Mouse (Mus musculus): ENCODE measurements around the gene Sec31a. TPM values are rescaled to one million over a fixed set of nuclear protein-coding genes. Genes with fewer than 3 reads are reported as not detected.

Gene Sec31a
- total and polyA plus RNA-seq, 3 experiments = 61.2 to 165 TPM; not detected in 1

GRCm38 (mm10) chr5:100349287-100350215 is 66.5 kb downstream of the Sec31a start:
- Histone ChIP-seq H3K4me3 (ENCODE audit: control insufficient read depth in 1 of 2, insufficient read depth in 1 of 2, low read depth in 2 of 2, low read length in 2 of 2) (no peak overlapping the region), H3K36me3 (ENCODE audit: control insufficient read depth in 1 of 2, insufficient read depth in 2 of 2, low read length in 2 of 2) (no peaks in the 10 kb centered on the region)
- DNase-seq (ENCODE audit: low read depth, low spot score) = peak; percentile 41

DNA sequence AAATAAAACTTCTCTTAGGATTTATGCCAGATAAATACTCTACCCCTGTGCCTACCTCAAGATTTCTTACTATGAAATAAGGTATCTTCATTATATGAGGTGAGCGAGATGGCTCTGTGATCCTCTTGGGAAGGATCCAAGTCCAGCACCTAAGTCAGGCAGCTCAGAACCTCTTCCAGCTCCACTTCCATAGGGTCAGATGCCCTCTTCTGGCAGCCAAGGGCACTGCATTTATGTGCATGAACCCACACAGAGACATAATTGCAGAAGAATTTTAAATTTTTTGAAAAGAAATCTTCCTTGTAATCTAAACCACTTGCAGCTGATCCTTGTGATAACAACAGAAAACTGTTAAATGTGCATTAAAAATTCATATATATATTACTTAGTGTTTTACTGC is 70.9 kb downstream of the Sec31a start:
- H3K9ac ChIP-seq (ENCODE audit: control insufficient read depth, low read depth, low read length, poor library complexity, severe bottlenecking) = no peak overlapping the region
- no peak overlapping the region for H3K4me3 ChIP-seq (ENCODE audit: control insufficient read depth in 1 of 2, insufficient read depth in 1 of 2, low read depth in 2 of 2, low read length in 2 of 2)
- no peaks in the 10 kb centered on the region for H3K9me3 ChIP-seq (replicated peaks; ENCODE audit: insufficient read depth, low read length)
- no peaks in the 10 kb centered on the region for H3K36me3 ChIP-seq (ENCODE audit: control insufficient read depth in 1 of 2, insufficient read depth in 2 of 2, low read length in 2 of 2)
- no peaks in the 10 kb centered on the region for H3K79me2 ChIP-seq (ENCODE audit: control insufficient read depth, insufficient read depth, low read length, poor library complexity)
- peak; percentile 60 for DNase-seq (ENCODE audit: low read depth, low spot score)
- no peaks in the 10 kb centered on the region for H3K4me1 ChIP-seq (ENCODE audit: control insufficient read depth in 1 of 2, insufficient read depth in 2 of 2, low read length in 2 of 2)
- H3K27me3 ChIP-seq (ENCODE audit: control insufficient read depth in 1 of 2, insufficient read depth in 2 of 2, low read length in 2 of 2) = no peaks in the 10 kb centered on the region
- TF ChIP-seq JUND (IDR thresholded peaks at IDR 0.05; ENCODE audit: low read depth, low read length) = no peak
- no peak for TF ChIP-seq USF1 (IDR thresholded peaks at IDR 0.05; ENCODE audit: low read depth, low read length)
- peak; percentile 60 for TF ChIP-seq ZC3H11A (IDR thresholded peaks at IDR 0.05; ENCODE audit: low read depth, low read length)
- peak; percentile 64 for TF ChIP-seq RAD21 (IDR thresholded peaks at IDR 0.05; ENCODE audit: low read depth, low read length)
- peak; percentile 68 to 83 (median 79) for TF ChIP-seq CTCF (IDR thresholded peaks at IDR 0.05 in 2 of 3, conservative IDR thresholded peaks at IDR 0.05 in 1 of 3; ENCODE audit: control insufficient read depth in 1 of 3, insufficient read depth in 1 of 3, low read depth in 2 of 3, low read length in 3 of 3, poor library complexity in 1 of 3, severe bottlenecking in 1 of 3)
- peak; percentile 77 for TF ChIP-seq SMC3 (IDR thresholded peaks at IDR 0.05; ENCODE audit: low read depth, low read length)
- no peak for TF ChIP-seq ETS1 (IDR thresholded peaks at IDR 0.05; ENCODE audit: low read depth, low read length)
- TF ChIP-seq MEF2A (IDR thresholded peaks at IDR 0.05; ENCODE audit: extremely low read depth, insufficient replicate concordance, low read depth, low read length, poor library complexity, severe bottlenecking) = no peak
- no peak for TF ChIP-seq NRF1 (IDR thresholded peaks at IDR 0.05; ENCODE audit: insufficient read depth, low read depth, low read length, poor library complexity, severe bottlenecking)
- H3K27ac ChIP-seq (ENCODE audit: control insufficient read depth, low read depth, low read length) = no peak overlapping the region

More at GRCm38 (mm10) chr5:100349287-100350215, 66.5 kb downstream of the Sec31a start:
- Histone ChIP-seq H3K27ac (ENCODE audit: control insufficient read depth, low read depth, low read length) (no peak overlapping the region), H3K4me1 (ENCODE audit: control insufficient read depth in 1 of 2, insufficient read depth in 2 of 2, low read length in 2 of 2) (no peaks in the 10 kb centered on the region), H3K27me3 (ENCODE audit: control insufficient read depth in 1 of 2, insufficient read depth in 2 of 2, low read length in 2 of 2) (no peaks in the 10 kb centered on the region), H3K9me3 (replicated peaks; ENCODE audit: insufficient read depth, low read length) (no peaks in the 10 kb centered on the region), H3K9ac (ENCODE audit: control insufficient read depth, low read depth, low read length, poor library complexity, severe bottlenecking) (no peak overlapping the region), H3K79me2 (ENCODE audit: control insufficient read depth, insufficient read depth, low read length, poor library complexity) (no peaks in the 10 kb centered on the region)
- TF ChIP-seq HCFC1 (IDR thresholded peaks at IDR 0.05; ENCODE audit: low read depth, low read length) (no peak), USF2 (IDR thresholded peaks at IDR 0.05; ENCODE audit: borderline replicate concordance in 1 of 2, insufficient read depth in 1 of 2, low read depth in 1 of 2, low read length in 2 of 2) (no peak), TBP (IDR thresholded peaks at IDR 0.05; ENCODE audit: low read depth, low read length) (no peak), ETS1 (IDR thresholded peaks at IDR 0.05; ENCODE audit: low read depth, low read length) (no peak), JUND (IDR thresholded peaks at IDR 0.05; ENCODE audit: low read depth, low read length) (no peak), TCF12 (IDR thresholded peaks at IDR 0.05; ENCODE audit: low read depth, low read length) (no peak), POLR2AphosphoS2 (IDR thresholded peaks at IDR 0.05; ENCODE audit: low read length) (no peak), MAZ (IDR thresholded peaks at IDR 0.05; ENCODE audit: low read depth, low read length) (no peak), UBTF (IDR thresholded peaks at IDR 0.05; ENCODE audit: borderline replicate concordance, insufficient read depth, low read depth, low read length) (no peak), EP300 (IDR thresholded peaks at IDR 0.05; ENCODE audit: low read depth in 1 of 2, low read length in 2 of 2) (no peak), KAT2A (conservative IDR thresholded peaks at IDR 0.05; ENCODE audit: low read depth, low read length) (no peak), ZC3H11A (IDR thresholded peaks at IDR 0.05; ENCODE audit: low read depth, low read length) (no peak), NRF1 (IDR thresholded peaks at IDR 0.05; ENCODE audit: insufficient read depth, low read depth, low read length, poor library complexity, severe bottlenecking) (no peak), POLR2A (IDR thresholded peaks at IDR 0.05; ENCODE audit: control insufficient read depth in 1 of 2, insufficient read depth in 1 of 2, low read depth in 1 of 2, low read length in 2 of 2, poor library complexity in 1 of 2) (no peak), ELF1 (IDR thresholded peaks at IDR 0.05; ENCODE audit: low read depth, low read length) (no peak)
